Mouse (Mus musculus) embryonic facial prominence, embryonic 13.5 days (tissue): Measurements from ENCODE around the gene Cirbp. TPM values are rescaled to one million over a fixed set of nuclear protein-coding genes. Genes with fewer than 3 reads are reported as not detected.

Experiments
- ATAC-seq: fragments of 200-750 bp; cut with Nextera tagmentation; 2 replicates; pipeline ENCODE4 v1.8.0; 2017; ENCODE audit warnings: low read depth; ENCODE audit not compliant: insufficient number of reproducible peaks, insufficient read depth, low FRiP score, low TSS enrichment
- H3K27ac ChIP-seq: fragments of 300-500 bp; sonication (generic); 2 replicates; pipeline ENCODE4 v1.5.1; 2015; ENCODE audit warnings: moderate library complexity, mild to moderate bottlenecking, inconsistent platforms
- H3K27me3 ChIP-seq: fragments of 300-500 bp; sonication (generic); 2 replicates; pipeline ENCODE4 v1.6.1; 2015; ENCODE audit warnings: mild to moderate bottlenecking, inconsistent platforms
- H3K36me3 ChIP-seq: fragments of 300-500 bp; sonication (generic); 2 replicates; pipeline ENCODE4 v1.6.1; 2015; ENCODE audit warnings: mild to moderate bottlenecking, inconsistent platforms
- H3K4me1 ChIP-seq: fragments of 300-500 bp; sonication (generic); 2 replicates; pipeline ENCODE4 v1.6.1; 2015; ENCODE audit warnings: inconsistent platforms
- H3K4me2 ChIP-seq: fragments of 300-500 bp; sonication (generic); 2 replicates; pipeline ENCODE4 v1.6.1; 2015; ENCODE audit warnings: moderate library complexity, mild to moderate bottlenecking, inconsistent platforms
- H3K4me3 ChIP-seq: fragments of 300-500 bp; sonication (generic); 2 replicates; pipeline ENCODE4 v1.5.1; 2015; ENCODE audit warnings: mild to moderate bottlenecking, inconsistent platforms
- H3K9ac ChIP-seq: fragments of 300-500 bp; sonication (generic); 2 replicates; pipeline ENCODE4 v1.6.1; 2015; ENCODE audit warnings: mild to moderate bottlenecking, inconsistent platforms
- H3K9me3 ChIP-seq: fragments of 300-500 bp; sonication (generic); 2 replicates; pipeline ENCODE4 v1.6.1; 2016; ENCODE audit warnings: inconsistent platforms
- WGBS: fragments of 180-500 bp; shearing (Covaris S2); methylation state at CpG from one replicate; pipeline ENCODE4 v1.1.7; 2015; ENCODE audit warnings: mixed read lengths; 5-methylcytosine and 5-hydroxymethylcytosine counted together
- polyA plus RNA-seq: library from polyadenylated mRNA; unstranded; fragments of >200 nt; fragmentation: Nextera tagmentation; extraction: Ambion mirVana; gene quantifications from 2 replicates; pipeline ENCODE4 v1.2.1, GENCODE M21; 2015

Cirbp gene
- polyA plus RNA-seq, 1 experiment from 2014 or later, result 162 TPM

- Histone ChIP-seq H3K9me3 (no peaks in the 10 kb centered on the region), H3K4me1 (peaks cover 18% of the 10 kb centered on the region), H3K36me3 (peaks cover 30% of the 10 kb centered on the region), H3K27ac (no peak overlapping the region), H3K4me2 (peak overlapping the region; percentile 79), H3K9ac (peak overlapping the region; percentile 73), H3K27me3 (peaks cover 46% of the 10 kb centered on the region), H3K4me3 (peak overlapping the region; percentile 49)
- ATAC-seq, result no peak
- under 1% methylated on average over 48 of the region's 48 CpGs for WGBS
Observed at GRCm38 (mm10) chr10:80190491-80191051, 24.8 kb downstream of the Cirbp start.

GRCm38 (mm10) chr10:80193976-80194375 lies 28.2 kb downstream of the Cirbp start:
- H3K36me3 ChIP-seq, result peaks cover 3% of the 10 kb centered on the region
- H3K9me3 ChIP-seq, result no peaks in the 10 kb centered on the region
- H3K27me3 ChIP-seq, result peaks cover 42% of the 10 kb centered on the region
- H3K4me3 ChIP-seq, result no peak overlapping the region
- no peak overlapping the region for H3K4me2 ChIP-seq
- H3K9ac ChIP-seq, result no peak overlapping the region
- no peak overlapping the region for H3K27ac ChIP-seq
- peaks cover 13% of the 10 kb centered on the region for H3K4me1 ChIP-seq
- 73% methylated on average over 6 of the region's 6 CpGs for WGBS
- no peak for ATAC-seq

- no peak overlapping the region for H3K4me3 ChIP-seq
- peaks cover 39% of the 10 kb centered on the region for H3K27me3 ChIP-seq
- no peak overlapping the region for H3K27ac ChIP-seq
- no peaks in the 10 kb centered on the region for H3K36me3 ChIP-seq
- no peak overlapping the region for H3K9ac ChIP-seq
- WGBS, result 44% methylated on average over 8 of the region's 8 CpGs
- no peaks in the 10 kb centered on the region for H3K9me3 ChIP-seq
- no peak for ATAC-seq
- H3K4me1 ChIP-seq, result peaks cover 13% of the 10 kb centered on the region
- H3K4me2 ChIP-seq, result no peak overlapping the region
Observed at GRCm38 (mm10) chr10:80194441-80194840, 28.7 kb downstream of the Cirbp start.

GRCm38 (mm10) chr10:80196167-80196566 lies 30.4 kb downstream of the Cirbp start:
- no peak overlapping the region for H3K9ac ChIP-seq
- no peak overlapping the region for H3K4me2 ChIP-seq

GRCm38 (mm10) chr10:80196778-80197581 lies 31.2 kb downstream of the Cirbp start:
- Histone ChIP-seq H3K36me3 (no peaks in the 10 kb centered on the region), H3K4me3 (no peak overlapping the region), H3K9me3 (no peaks in the 10 kb centered on the region), H3K4me2 (no peak overlapping the region), H3K27me3 (peaks cover 15% of the 10 kb centered on the region), H3K27ac (no peak overlapping the region), H3K9ac (peak overlapping the region; percentile 7; the same call in 1 of the 2 replicates), H3K4me1 (no peaks in the 10 kb centered on the region)
- ATAC-seq, result no peak
- 51% methylated on average over 33 of the region's 33 CpGs for WGBS

More at GRCm38 (mm10) chr10:80196167-80196566, 30.4 kb downstream of the Cirbp start:
- H3K27me3 ChIP-seq, result peaks cover 22% of the 10 kb centered on the region
- H3K36me3 ChIP-seq, result no peaks in the 10 kb centered on the region
- H3K9me3 ChIP-seq, result no peaks in the 10 kb centered on the region
- WGBS, result 88% methylated on average over 1 of the region's 1 CpGs
- H3K27ac ChIP-seq, result no peak overlapping the region
- ATAC-seq, result no peak
- H3K4me1 ChIP-seq, result no peaks in the 10 kb centered on the region
- no peak overlapping the region for H3K4me3 ChIP-seq

GRCm38 (mm10) chr10:80199440-80200008 lies 33.7 kb downstream of the Cirbp start:
- 0 out of 2 replicates have a peak, but pooled peaks cover 4% of the 10 kb centered on the region for H3K4me1 ChIP-seq
- H3K9me3 ChIP-seq, result no peaks in the 10 kb centered on the region
- no peaks in the 10 kb centered on the region for H3K36me3 ChIP-seq
- H3K9ac ChIP-seq, result 0 out of 2 replicates have a peak overlapping the region, but pooled peaks have one; percentile 40
- peaks cover 3% of the 10 kb centered on the region; the same call in 1 of the 2 replicates for H3K27me3 ChIP-seq
- no peak overlapping the region for H3K4me3 ChIP-seq
- no peak overlapping the region for H3K4me2 ChIP-seq
- ATAC-seq, result no peak
- no peak overlapping the region for H3K27ac ChIP-seq
- 48% methylated on average over 3 of the region's 3 CpGs for WGBS

- peaks cover 3% of the 10 kb centered on the region; the same call in 1 of the 2 replicates for H3K27me3 ChIP-seq
- no peaks in the 10 kb centered on the region for H3K36me3 ChIP-seq
- H3K27ac ChIP-seq, result no peak overlapping the region
- no peak for ATAC-seq
- H3K9ac ChIP-seq, result no peak overlapping the region; the same call in 1 of the 2 replicates
- H3K9me3 ChIP-seq, result no peaks in the 10 kb centered on the region
- 0 out of 2 replicates have a peak, but pooled peaks cover 4% of the 10 kb centered on the region for H3K4me1 ChIP-seq
- no peak overlapping the region for H3K4me2 ChIP-seq
- H3K4me3 ChIP-seq, result no peak overlapping the region
- 62% methylated on average over 6 of the region's 6 CpGs for WGBS
Observed at GRCm38 (mm10) chr10:80200485-80200884, 34.7 kb downstream of the Cirbp start.

GRCm38 (mm10) chr10:80204055-80204454 lies 38.3 kb downstream of the Cirbp start:
- H3K9me3 ChIP-seq, result no peaks in the 10 kb centered on the region
- ATAC-seq, result no peak
- H3K4me2 ChIP-seq, result no peak overlapping the region
- no peaks in the 10 kb centered on the region for H3K27me3 ChIP-seq
- no peak overlapping the region for H3K27ac ChIP-seq
- no peak overlapping the region for H3K4me3 ChIP-seq
- no peak overlapping the region for H3K9ac ChIP-seq
- 24% methylated on average over 7 of the region's 7 CpGs for WGBS
- peaks cover 9% of the 10 kb centered on the region for H3K4me1 ChIP-seq
- no peaks in the 10 kb centered on the region for H3K36me3 ChIP-seq

GRCm38 (mm10) chr10:80207201-80207600 lies 41.4 kb downstream of the Cirbp start:
- no peak for ATAC-seq
- WGBS, result 35% methylated on average over 1 of the region's 1 CpGs
- no peak overlapping the region for H3K9ac ChIP-seq
- H3K27ac ChIP-seq, result no peak overlapping the region
- peaks cover 11% of the 10 kb centered on the region for H3K4me1 ChIP-seq
- no peak overlapping the region for H3K4me2 ChIP-seq
- 0 out of 2 replicates have a peak, but pooled peaks cover 4% of the 10 kb centered on the region for H3K27me3 ChIP-seq
- H3K9me3 ChIP-seq, result no peaks in the 10 kb centered on the region
- no peak overlapping the region for H3K4me3 ChIP-seq
- no peaks in the 10 kb centered on the region for H3K36me3 ChIP-seq

GRCm38 (mm10) chr10:80207676-80208075 lies 41.9 kb downstream of the Cirbp start:
- Histone ChIP-seq H3K27ac (no peak overlapping the region), H3K9ac (no peak overlapping the region), H3K4me3 (no peak overlapping the region), H3K4me1 (peaks cover 11% of the 10 kb centered on the region), H3K9me3 (no peaks in the 10 kb centered on the region), H3K4me2 (no peak overlapping the region), H3K36me3 (no peaks in the 10 kb centered on the region), H3K27me3 (0 out of 2 replicates have a peak, but pooled peaks cover 4% of the 10 kb centered on the region)
- ATAC-seq, result no peak
- 49% methylated on average over 10 of the region's 10 CpGs for WGBS

- no peak for ATAC-seq
- Histone ChIP-seq H3K4me3 (no peak overlapping the region), H3K36me3 (no peaks in the 10 kb centered on the region), H3K4me1 (peaks cover 11% of the 10 kb centered on the region), H3K4me2 (no peak overlapping the region), H3K9ac (no peak overlapping the region), H3K27ac (no peak overlapping the region), H3K27me3 (0 out of 2 replicates have a peak, but pooled peaks cover 4% of the 10 kb centered on the region), H3K9me3 (no peaks in the 10 kb centered on the region)
- 68% methylated on average over 4 of the region's 4 CpGs for WGBS
Observed at GRCm38 (mm10) chr10:80208248-80208647, 42.5 kb downstream of the Cirbp start.
